Mouse (Mus musculus): ENCODE measurements at regions not wholly inside any gene's neighbourhood (a gene's known extent, or its start where the extent isn't known, plus 50 kb on each side); places are given as distances from the start of the nearest gene placed in this dataset.

GRCm38 (mm10) chr10:17415112-17415511, 307.9 kb upstream of the Cited2 start:
- Histone ChIP-seq H3K4me3 (ENCODE audit: low read depth, low read length) (no peak overlapping the region), H3K36me3 (ENCODE audit: control insufficient read depth, insufficient read depth, low read length) (no peaks in the 10 kb centered on the region), H3K27me3 (ENCODE audit: control insufficient read depth, insufficient read depth, low read depth, low read length) (no peaks in the 10 kb centered on the region), H3K9me3 (replicated peaks; ENCODE audit: control insufficient read depth, low read length, poor library complexity, severe bottlenecking) (no peaks in the 10 kb centered on the region), H3K27ac (ENCODE audit: low read length) (no peak overlapping the region), H3K9ac (ENCODE audit: low read depth, low read length) (no peak overlapping the region), H3K4me1 (ENCODE audit: control insufficient read depth, insufficient read depth, low read length) (no peaks in the 10 kb centered on the region), H3K4me2 (ENCODE audit: low read length) (no peak overlapping the region)
- WGBS, result 89% methylated on average over 3 of the region's 3 CpGs
- ATAC-seq, result no peak

- H3K9ac ChIP-seq (ENCODE audit: low read depth, low read length), result no peak overlapping the region
- no peaks in the 10 kb centered on the region for H3K9me3 ChIP-seq (replicated peaks; ENCODE audit: control insufficient read depth, low read length, poor library complexity, severe bottlenecking)
- 88% methylated on average over 1 of the region's 1 CpGs for WGBS
- no peaks in the 10 kb centered on the region for H3K36me3 ChIP-seq (ENCODE audit: control insufficient read depth, insufficient read depth, low read length)
- ATAC-seq, result no peak
- H3K4me2 ChIP-seq (ENCODE audit: low read length), result no peak overlapping the region
- no peaks in the 10 kb centered on the region for H3K4me1 ChIP-seq (ENCODE audit: control insufficient read depth, insufficient read depth, low read length)
- no peaks in the 10 kb centered on the region for H3K27me3 ChIP-seq (ENCODE audit: control insufficient read depth, insufficient read depth, low read depth, low read length)
- H3K27ac ChIP-seq (ENCODE audit: low read length), result no peak overlapping the region
- no peak overlapping the region for H3K4me3 ChIP-seq (ENCODE audit: low read depth, low read length)
Observed at GRCm38 (mm10) chr10:17416121-17416520, 306.9 kb upstream of the Cited2 start.

DNA sequence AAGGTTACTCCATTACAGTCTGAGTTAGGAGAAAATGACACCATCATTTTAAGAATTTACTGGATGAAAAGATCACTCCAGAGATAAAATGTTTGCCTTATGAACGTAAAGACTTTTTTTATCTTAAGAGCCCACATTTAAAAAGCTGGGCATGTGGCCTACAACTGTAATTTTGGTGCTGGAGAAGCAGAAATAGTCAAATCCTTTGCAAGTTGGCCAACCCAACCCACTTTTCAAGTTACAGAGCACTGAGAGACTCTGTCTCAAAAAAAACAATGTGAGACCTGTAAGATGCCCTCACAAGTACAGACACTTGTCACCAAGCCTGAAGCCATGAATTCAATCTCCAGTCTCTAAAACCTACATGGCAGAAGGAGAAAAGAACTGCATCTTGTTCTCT, 305.6 kb upstream of the Cited2 start:
- H3K9ac ChIP-seq (ENCODE audit: low read depth, low read length), result no peak overlapping the region
- H3K9me3 ChIP-seq (replicated peaks; ENCODE audit: control insufficient read depth, low read length, poor library complexity, severe bottlenecking), result no peaks in the 10 kb centered on the region
- WGBS, result 93% methylated on average over 1 of the region's 1 CpGs
- no peak overlapping the region for H3K4me2 ChIP-seq (ENCODE audit: low read length)
- no peaks in the 10 kb centered on the region for H3K36me3 ChIP-seq (ENCODE audit: control insufficient read depth, insufficient read depth, low read length)
- no peak overlapping the region for H3K27ac ChIP-seq (ENCODE audit: low read length)
- H3K4me1 ChIP-seq (ENCODE audit: control insufficient read depth, insufficient read depth, low read length), result no peaks in the 10 kb centered on the region
- no peak for ATAC-seq
- H3K4me3 ChIP-seq (ENCODE audit: low read depth, low read length), result no peak overlapping the region
- no peaks in the 10 kb centered on the region for H3K27me3 ChIP-seq (ENCODE audit: control insufficient read depth, insufficient read depth, low read depth, low read length)

GRCm38 (mm10) chr10:17418227-17418685, 304.8 kb upstream of the Cited2 start:
- ATAC-seq, result no peak
- no peaks in the 10 kb centered on the region for H3K27me3 ChIP-seq (ENCODE audit: control insufficient read depth, insufficient read depth, low read depth, low read length)
- H3K9ac ChIP-seq (ENCODE audit: low read depth, low read length), result no peak overlapping the region
- no peaks in the 10 kb centered on the region for H3K36me3 ChIP-seq (ENCODE audit: control insufficient read depth, insufficient read depth, low read length)
- no peak overlapping the region for H3K4me2 ChIP-seq (ENCODE audit: low read length)
- no peak overlapping the region for H3K27ac ChIP-seq (ENCODE audit: low read length)
- H3K4me3 ChIP-seq (ENCODE audit: low read depth, low read length), result no peak overlapping the region
- 68% methylated on average over 7 of the region's 7 CpGs for whole genome bisulfite sequencing
- no peaks in the 10 kb centered on the region for H3K9me3 ChIP-seq (replicated peaks; ENCODE audit: control insufficient read depth, low read length, poor library complexity, severe bottlenecking)
- no peaks in the 10 kb centered on the region for H3K4me1 ChIP-seq (ENCODE audit: control insufficient read depth, insufficient read depth, low read length)

DNA sequence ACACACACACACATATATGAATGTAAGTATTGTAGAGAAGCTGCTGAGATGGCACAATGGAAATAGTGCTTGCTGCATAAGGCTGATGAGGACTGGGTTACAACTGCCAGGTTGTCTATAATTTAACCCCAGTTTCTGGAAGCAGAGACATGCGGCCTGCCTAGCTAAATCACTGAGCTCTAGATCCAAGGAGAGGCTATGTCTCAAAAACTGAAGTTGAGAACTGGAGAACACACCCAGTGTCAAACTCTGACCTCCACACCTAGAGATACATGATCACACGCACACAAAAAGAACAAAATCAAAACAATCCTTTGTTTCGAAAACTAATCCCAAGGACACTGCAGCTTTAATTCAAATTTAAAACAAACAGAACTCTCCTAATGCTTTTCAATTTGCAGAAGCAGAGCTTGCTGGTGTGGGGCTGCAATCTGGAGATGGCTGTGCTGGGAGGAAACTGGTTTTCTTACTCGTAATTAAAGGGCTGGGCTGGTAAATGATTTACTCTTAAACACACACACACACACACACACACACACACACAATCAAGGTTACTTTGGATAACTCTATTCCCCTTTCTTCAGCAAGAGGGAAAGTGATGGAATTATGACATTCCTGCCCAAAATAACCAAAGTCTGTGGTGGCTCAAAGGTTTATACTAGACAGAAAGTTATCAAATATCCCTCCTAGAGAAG, 299.3 kb upstream of the Cited2 start:
- Histone ChIP-seq H3K9ac (ENCODE audit: low read depth, low read length) (no peak overlapping the region), H3K4me1 (ENCODE audit: control insufficient read depth, insufficient read depth, low read length) (no peaks in the 10 kb centered on the region), H3K4me3 (ENCODE audit: low read depth, low read length) (no peak overlapping the region), H3K27me3 (ENCODE audit: control insufficient read depth, insufficient read depth, low read depth, low read length) (no peaks in the 10 kb centered on the region), H3K27ac (ENCODE audit: low read length) (no peak overlapping the region), H3K36me3 (ENCODE audit: control insufficient read depth, insufficient read depth, low read length) (no peaks in the 10 kb centered on the region), H3K9me3 (replicated peaks; ENCODE audit: control insufficient read depth, low read length, poor library complexity, severe bottlenecking) (no peaks in the 10 kb centered on the region), H3K4me2 (ENCODE audit: low read length) (no peak overlapping the region)
- WGBS, result 61% methylated on average over 4 of the region's 4 CpGs
- no peak for ATAC-seq

- Histone ChIP-seq H3K36me3 (ENCODE audit: control insufficient read depth, insufficient read depth, low read length) (no peaks in the 10 kb centered on the region), H3K4me3 (ENCODE audit: low read depth, low read length) (no peak overlapping the region), H3K4me2 (ENCODE audit: low read length) (no peak overlapping the region), H3K27ac (ENCODE audit: low read length) (no peak overlapping the region), H3K27me3 (ENCODE audit: control insufficient read depth, insufficient read depth, low read depth, low read length) (no peaks in the 10 kb centered on the region), H3K4me1 (ENCODE audit: control insufficient read depth, insufficient read depth, low read length) (no peaks in the 10 kb centered on the region), H3K9me3 (replicated peaks; ENCODE audit: control insufficient read depth, low read length, poor library complexity, severe bottlenecking) (no peaks in the 10 kb centered on the region), H3K9ac (ENCODE audit: low read depth, low read length) (no peak overlapping the region)
- WGBS, result 95% methylated on average over 3 of the region's 3 CpGs
- no peak for ATAC-seq
Observed at GRCm38 (mm10) chr10:17426197-17426596, 296.8 kb upstream of the Cited2 start.

DNA sequence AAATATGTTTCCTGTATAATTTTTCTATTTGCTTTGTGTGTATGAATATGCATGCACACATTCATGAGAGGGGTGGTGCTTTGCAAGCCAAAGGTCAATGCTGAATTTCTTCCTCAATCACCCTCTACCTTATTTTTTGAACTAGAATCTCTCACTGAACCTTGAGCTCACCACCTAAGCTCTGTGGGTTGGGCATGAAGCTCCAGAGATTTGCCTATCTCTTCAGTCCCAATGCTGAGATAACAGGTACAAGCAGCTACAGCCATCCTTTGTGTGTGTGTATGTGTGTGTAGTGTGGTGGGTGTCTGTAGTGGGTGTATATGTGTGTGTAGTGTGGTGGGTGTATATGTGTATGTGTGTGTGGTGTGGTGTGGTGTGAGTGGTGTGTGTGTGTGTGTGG, 295.7 kb upstream of the Cited2 start:
- H3K4me2 ChIP-seq (ENCODE audit: low read length), result no peak overlapping the region
- no peak overlapping the region for H3K9ac ChIP-seq (ENCODE audit: low read depth, low read length)
- no peaks in the 10 kb centered on the region for H3K27me3 ChIP-seq (ENCODE audit: control insufficient read depth, insufficient read depth, low read depth, low read length)
- ATAC-seq, result no peak
- H3K36me3 ChIP-seq (ENCODE audit: control insufficient read depth, insufficient read depth, low read length), result no peaks in the 10 kb centered on the region
- no peaks in the 10 kb centered on the region for H3K9me3 ChIP-seq (replicated peaks; ENCODE audit: control insufficient read depth, low read length, poor library complexity, severe bottlenecking)
- H3K27ac ChIP-seq (ENCODE audit: low read length), result no peak overlapping the region
- no peaks in the 10 kb centered on the region for H3K4me1 ChIP-seq (ENCODE audit: control insufficient read depth, insufficient read depth, low read length)
- no peak overlapping the region for H3K4me3 ChIP-seq (ENCODE audit: low read depth, low read length)

DNA sequence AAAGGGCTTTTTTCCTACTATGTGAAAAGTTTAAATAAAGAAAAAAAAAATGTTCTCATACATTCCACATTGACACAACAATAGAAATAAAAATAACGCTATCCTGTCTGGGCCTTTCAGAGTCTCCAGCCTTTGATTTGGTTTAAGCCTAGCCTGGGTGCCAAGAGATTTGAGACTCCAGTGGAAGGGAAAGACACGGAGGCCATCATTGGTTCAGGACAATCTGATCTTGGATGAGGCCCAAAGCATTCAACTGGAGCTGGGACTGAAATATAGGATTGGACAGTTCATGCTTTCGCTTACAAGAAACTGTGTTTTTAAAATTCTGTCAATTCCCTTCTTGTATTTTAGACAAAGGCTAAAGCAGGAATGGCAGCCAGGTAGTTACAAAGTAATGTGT, 294.7 kb upstream of the Cited2 start:
- H3K4me3 ChIP-seq (ENCODE audit: low read depth, low read length), result no peak overlapping the region
- ATAC-seq, result no peak
- WGBS, result 72% methylated on average over 3 of the region's 3 CpGs
- H3K36me3 ChIP-seq (ENCODE audit: control insufficient read depth, insufficient read depth, low read length), result no peaks in the 10 kb centered on the region
- H3K4me1 ChIP-seq (ENCODE audit: control insufficient read depth, insufficient read depth, low read length), result no peaks in the 10 kb centered on the region
- no peak overlapping the region for H3K9ac ChIP-seq (ENCODE audit: low read depth, low read length)
- no peak overlapping the region for H3K4me2 ChIP-seq (ENCODE audit: low read length)
- no peaks in the 10 kb centered on the region for H3K27me3 ChIP-seq (ENCODE audit: control insufficient read depth, insufficient read depth, low read depth, low read length)
- H3K27ac ChIP-seq (ENCODE audit: low read length), result no peak overlapping the region
- no peaks in the 10 kb centered on the region for H3K9me3 ChIP-seq (replicated peaks; ENCODE audit: control insufficient read depth, low read length, poor library complexity, severe bottlenecking)

- H3K9me3 ChIP-seq (replicated peaks; ENCODE audit: control insufficient read depth, low read length, poor library complexity, severe bottlenecking), result no peaks in the 10 kb centered on the region
Observed at GRCm38 (mm10) chr10:17431068-17431467, 291.9 kb upstream of the Cited2 start.

More at GRCm38 (mm10) chr10:17431068-17431467, 291.9 kb upstream of the Cited2 start:
- ATAC-seq, result no peak
- no peak overlapping the region for H3K9ac ChIP-seq (ENCODE audit: low read depth, low read length)
- no peaks in the 10 kb centered on the region for H3K27me3 ChIP-seq (ENCODE audit: control insufficient read depth, insufficient read depth, low read depth, low read length)
- no peak overlapping the region for H3K27ac ChIP-seq (ENCODE audit: low read length)
- no peaks in the 10 kb centered on the region for H3K4me1 ChIP-seq (ENCODE audit: control insufficient read depth, insufficient read depth, low read length)
- no peaks in the 10 kb centered on the region for H3K36me3 ChIP-seq (ENCODE audit: control insufficient read depth, insufficient read depth, low read length)
- no peak overlapping the region for H3K4me3 ChIP-seq (ENCODE audit: low read depth, low read length)
- no peak overlapping the region for H3K4me2 ChIP-seq (ENCODE audit: low read length)
- WGBS, result 89% methylated on average over 8 of the region's 8 CpGs

Data from midbrain, embryonic 16.5 days (tissue).